Mouse (Mus musculus) brown adipose tissue, adult 24 weeks (tissue): ENCODE results near the gene Fdps. TPM values are rescaled to one million over a fixed set of nuclear protein-coding genes. Genes with fewer than 3 reads are reported as not detected.

Experiments used
- polyA plus RNA-seq: library from polyadenylated mRNA; stranded (reverse); fragments of >200 nt; gene quantifications from 2 replicates; pipeline ENCODE4 v1.2.4, GENCODE M21; 2012; ENCODE audit not compliant: missing spikeins, insufficient read depth, insufficient read length

Gene Fdps
- polyA plus RNA-seq, 1 experiment, result 135 TPM

Other genes with a start within 250 kb of the Fdps start
- gene Msto1, start 188.0 kb downstream of the Fdps start, polyA plus RNA-seq, result 6.1 and 9.3 TPM in 2 replicates
- 10.6 and 14.2 TPM in 2 replicates for gene Ash1l, start 151.3 kb downstream of the Fdps start, polyA plus RNA-seq
- 137 and 144 TPM in 2 replicates for gene Dap3, start 150.8 kb downstream of the Fdps start, polyA plus RNA-seq
- gene Rusc1, start 8.6 kb downstream of the Fdps start, polyA plus RNA-seq, result 9.4 and 16.7 TPM in 2 replicates
- not detected in 2 replicates for gene Gm43738, start 860 bp downstream of the Fdps start, polyA plus RNA-seq
- gene Pklr, start 34.2 kb upstream of the Fdps start, polyA plus RNA-seq, result not detected in 2 replicates
- gene Hcn3, start 58.2 kb upstream of the Fdps start, polyA plus RNA-seq, result not detected in 2 replicates
- 14.3 TPM in 2 replicates for gene Clk2, start 62.8 kb upstream of the Fdps start, polyA plus RNA-seq
- gene Scamp3, start 75.5 kb upstream of the Fdps start, polyA plus RNA-seq, result 39.4 and 48.7 TPM in 2 replicates
- gene Fam189b, start 81.2 kb upstream of the Fdps start, polyA plus RNA-seq, result 1.3 and 2.0 TPM in 2 replicates
- 18.2 and 25.1 TPM in 2 replicates for gene Gba, start 101.0 kb upstream of the Fdps start, polyA plus RNA-seq
- gene Thbs3, start 113.2 kb upstream of the Fdps start, polyA plus RNA-seq, result 5.6 and 8.9 TPM in 2 replicates
- 108 and 115 TPM in 2 replicates for gene Mtx1, start 125.1 kb upstream of the Fdps start, polyA plus RNA-seq
- 0.75 and 0.83 TPM in 2 replicates for gene Muc1, start 127.1 kb upstream of the Fdps start, polyA plus RNA-seq
- 57.6 and 64.8 TPM in 2 replicates for gene Krtcap2, start 144.0 kb upstream of the Fdps start, polyA plus RNA-seq
- gene Trim46, start 144.3 kb upstream of the Fdps start, polyA plus RNA-seq, result not detected in 2 replicates
- 125 and 130 TPM in 2 replicates for gene Dpm3, start 157.4 kb upstream of the Fdps start, polyA plus RNA-seq
- gene Slc50a1, start 168.6 kb upstream of the Fdps start, polyA plus RNA-seq, result 28.3 and 33.1 TPM in 2 replicates
- 5.6 and 6.3 TPM in 2 replicates for gene Efna1, start 179.2 kb upstream of the Fdps start, polyA plus RNA-seq
- 0.44 TPM in 1 of 2 replicates, not detected in the other for gene Efna3, start 221.0 kb upstream of the Fdps start, polyA plus RNA-seq
- 1.3 TPM in 1 of 2 replicates, not detected in the other for gene Efna4, start 236.1 kb upstream of the Fdps start, polyA plus RNA-seq
- gene Adam15, start 248.0 kb upstream of the Fdps start, polyA plus RNA-seq, result 28.5 and 31.3 TPM in 2 replicates